Mouse (Mus musculus) stomach, embryonic 15.5 days (tissue): Measurements from ENCODE around the gene Syt14. TPM values are rescaled to one million over a fixed set of nuclear protein-coding genes. Genes with fewer than 3 reads are reported as not detected.

Source experiments
- ATAC-seq: fragments of 200-750 bp; cut with Nextera tagmentation; 2 replicates; pipeline ENCODE4 v1.8.0; 2017; ENCODE audit warnings: low read depth, moderate number of reproducible peaks, moderate TSS enrichment; ENCODE audit not compliant: insufficient read depth, low FRiP score
- H3K27ac ChIP-seq: fragments of 300-500 bp; sonication (generic); 2 replicates; pipeline ENCODE4 v1.5.1; 2015; ENCODE audit warnings: mild to moderate bottlenecking, inconsistent platforms
- H3K27me3 ChIP-seq: fragments of 300-500 bp; sonication (generic); replicated peaks from 2 replicates; pipeline ENCODE4 v1.6.1; 2015; ENCODE audit warnings: inconsistent platforms
- H3K36me3 ChIP-seq: fragments of 300-500 bp; sonication (generic); 2 replicates; pipeline ENCODE4 v1.6.1; 2015; ENCODE audit warnings: inconsistent platforms
- H3K4me1 ChIP-seq: fragments of 300-500 bp; sonication (generic); 2 replicates; pipeline ENCODE4 v1.6.1; 2015; ENCODE audit warnings: inconsistent platforms
- H3K4me2 ChIP-seq: fragments of 300-500 bp; sonication (generic); 2 replicates; pipeline ENCODE4 v1.6.1; 2015; ENCODE audit warnings: mild to moderate bottlenecking, inconsistent platforms
- H3K4me3 ChIP-seq: fragments of 300-500 bp; sonication (generic); replicated peaks from 2 replicates; pipeline ENCODE4 v1.5.1; 2015; ENCODE audit warnings: inconsistent platforms
- H3K9ac ChIP-seq: fragments of 300-500 bp; sonication (generic); 2 replicates; pipeline ENCODE4 v1.6.1; 2015; ENCODE audit warnings: inconsistent platforms
- H3K9me3 ChIP-seq: fragments of 300-500 bp; sonication (generic); 2 replicates; pipeline ENCODE4 v1.6.1; 2016; ENCODE audit warnings: inconsistent platforms
- WGBS: fragments of 180-500 bp; shearing (Covaris S2); methylation state at CpG from one replicate; pipeline ENCODE4 v1.1.7; 2015; 5-methylcytosine and 5-hydroxymethylcytosine counted together
- polyA plus RNA-seq: library from polyadenylated mRNA; unstranded; fragments of >200 nt; fragmentation: Nextera tagmentation; extraction: Ambion mirVana; gene quantifications from 2 replicates; pipeline ENCODE4 v1.2.1, GENCODE M21; 2015

Gene Syt14
- polyA plus RNA-seq, 1 experiment from 2014 or later: 1.7 TPM

- 70% methylated on average over 6 of the region's 6 CpGs for WGBS
- no peak overlapping the region for H3K9ac ChIP-seq
- H3K27me3 ChIP-seq: no peaks in the 10 kb centered on the region
- peaks cover 31% of the 10 kb centered on the region for H3K4me1 ChIP-seq
- H3K36me3 ChIP-seq: no peaks in the 10 kb centered on the region
- no peak overlapping the region for H3K4me2 ChIP-seq
- no peak overlapping the region for H3K4me3 ChIP-seq
- H3K27ac ChIP-seq: no peak overlapping the region
- ATAC-seq: no peak
- no peaks in the 10 kb centered on the region for H3K9me3 ChIP-seq
Measured at GRCm38 (mm10) chr1:192856931-192857330, 178.6 kb downstream of the Syt14 start.

- Histone ChIP-seq H3K9ac (no peak overlapping the region), H3K4me2 (peak overlapping the region; percentile 83; the same call in 1 of the 2 replicates), H3K27ac (0 out of 2 replicates have a peak overlapping the region, but pooled peaks have one; percentile 92), H3K27me3 (no peaks in the 10 kb centered on the region), H3K36me3 (no peaks in the 10 kb centered on the region), H3K4me1 (peaks cover 30% of the 10 kb centered on the region), H3K9me3 (no peaks in the 10 kb centered on the region), H3K4me3 (no peak overlapping the region)
- WGBS: 27% methylated on average over 10 of the region's 10 CpGs
- no peak for ATAC-seq
Measured at GRCm38 (mm10) chr1:192856411-192856810, 179.2 kb downstream of the Syt14 start.

- H3K36me3 ChIP-seq: no peaks in the 10 kb centered on the region
- peak within 1 kb of the TSS; percentile 92 for H3K27ac ChIP-seq
- peaks cover 37% of the 10 kb centered on the region for H3K4me1 ChIP-seq
- H3K9me3 ChIP-seq: no peaks in the 10 kb centered on the region
- ATAC-seq: peak; percentile 59; the same call in 1 of the 2 replicates
- peak within 1 kb of the TSS; percentile 81 for H3K9ac ChIP-seq
- no peaks in the 10 kb centered on the region for H3K27me3 ChIP-seq
- H3K4me2 ChIP-seq: peak within 1 kb of the TSS; percentile 83
- H3K4me3 ChIP-seq: peak within 1 kb of the TSS; percentile 87
- WGBS: under 1% methylated on average over 50 of the region's 75 CpGs
Measured at GRCm38 (mm10) chr1:192855474-192856230, 179.9 kb downstream of the Syt14 start, which contains the start of gene Sertad4. Gene Sertad4, minus strand, starts transcription at chr1:192855756.

- WGBS: under 1% methylated on average over 40 of the region's 45 CpGs
- H3K9me3 ChIP-seq: no peaks in the 10 kb centered on the region
- peak overlapping the region; percentile 92 for H3K27ac ChIP-seq
- H3K9ac ChIP-seq: peak overlapping the region; percentile 81
- peak overlapping the region; percentile 83 for H3K4me2 ChIP-seq
- peak overlapping the region; percentile 87 for H3K4me3 ChIP-seq
- peaks cover 38% of the 10 kb centered on the region for H3K4me1 ChIP-seq
- peak; percentile 44 for ATAC-seq
- H3K27me3 ChIP-seq: no peaks in the 10 kb centered on the region
- H3K36me3 ChIP-seq: no peaks in the 10 kb centered on the region
Measured at GRCm38 (mm10) chr1:192854819-192855271, 180.7 kb downstream of the Syt14 start.

GRCm38 (mm10) chr1:192853988-192854818, 181.4 kb downstream of the Syt14 start:
- peaks cover 38% of the 10 kb centered on the region for H3K4me1 ChIP-seq
- H3K27me3 ChIP-seq: no peaks in the 10 kb centered on the region
- H3K9ac ChIP-seq: peak overlapping the region; percentile 81; the same call in 1 of the 2 replicates
- H3K4me2 ChIP-seq: peak overlapping the region; percentile 83
- WGBS: 6% methylated on average over 19 of the region's 19 CpGs
- ATAC-seq: no peak
- peak overlapping the region; percentile 87 for H3K4me3 ChIP-seq
- peak overlapping the region; percentile 92 for H3K27ac ChIP-seq
- H3K36me3 ChIP-seq: peaks cover 4% of the 10 kb centered on the region; the same call in 1 of the 2 replicates
- H3K9me3 ChIP-seq: no peaks in the 10 kb centered on the region

- Histone ChIP-seq H3K36me3 (peaks cover 10% of the 10 kb centered on the region), H3K4me3 (peak overlapping the region; percentile 87; the same call in 1 of the 2 replicates), H3K4me1 (peaks cover 38% of the 10 kb centered on the region), H3K4me2 (peak overlapping the region; percentile 83), H3K27ac (no peak overlapping the region), H3K9me3 (no peaks in the 10 kb centered on the region), H3K27me3 (no peaks in the 10 kb centered on the region), H3K9ac (no peak overlapping the region)
- ATAC-seq: no peak
- WGBS: 57% methylated on average over 2 of the region's 2 CpGs
Measured at GRCm38 (mm10) chr1:192853429-192853828, 182.1 kb downstream of the Syt14 start.

GRCm38 (mm10) chr1:192852047-192852446, 183.5 kb downstream of the Syt14 start:
- H3K9ac ChIP-seq: no peak overlapping the region
- no peak for ATAC-seq
- H3K9me3 ChIP-seq: no peaks in the 10 kb centered on the region
- H3K27ac ChIP-seq: peak overlapping the region; percentile 57; the same call in 1 of the 2 replicates
- no peaks in the 10 kb centered on the region for H3K27me3 ChIP-seq
- peak overlapping the region; percentile 33 for H3K4me2 ChIP-seq
- peak overlapping the region; percentile 8; the same call in 1 of the 2 replicates for H3K4me3 ChIP-seq
- H3K4me1 ChIP-seq: peaks cover 38% of the 10 kb centered on the region
- H3K36me3 ChIP-seq: peaks cover 20% of the 10 kb centered on the region

GRCm38 (mm10) chr1:192851640-192852039, 183.9 kb downstream of the Syt14 start:
- H3K9me3 ChIP-seq: no peaks in the 10 kb centered on the region
- WGBS: 12% methylated on average over 6 of the region's 6 CpGs
- peaks cover 35% of the 10 kb centered on the region for H3K4me1 ChIP-seq
- peak overlapping the region; percentile 8; the same call in 1 of the 2 replicates for H3K4me3 ChIP-seq
- H3K27ac ChIP-seq: peak overlapping the region; percentile 57; the same call in 1 of the 2 replicates
- ATAC-seq: peak; percentile 44; the same call in 1 of the 2 replicates
- H3K4me2 ChIP-seq: peak overlapping the region; percentile 33
- H3K27me3 ChIP-seq: no peaks in the 10 kb centered on the region
- no peak overlapping the region for H3K9ac ChIP-seq
- peaks cover 23% of the 10 kb centered on the region for H3K36me3 ChIP-seq

- 13% methylated on average over 2 of the region's 2 CpGs for WGBS
- ATAC-seq: no peak
- Histone ChIP-seq H3K4me1 (peaks cover 31% of the 10 kb centered on the region), H3K36me3 (peaks cover 27% of the 10 kb centered on the region), H3K27ac (peak overlapping the region; percentile 57; the same call in 1 of the 2 replicates), H3K4me3 (peak overlapping the region; percentile 8; the same call in 1 of the 2 replicates), H3K9me3 (no peaks in the 10 kb centered on the region), H3K9ac (no peak overlapping the region), H3K4me2 (peak overlapping the region; percentile 21), H3K27me3 (no peaks in the 10 kb centered on the region)
Measured at GRCm38 (mm10) chr1:192851126-192851525, 184.4 kb downstream of the Syt14 start.

- no peak overlapping the region for H3K4me3 ChIP-seq
- 54% methylated on average over 5 of the region's 5 CpGs for WGBS
- H3K9me3 ChIP-seq: no peaks in the 10 kb centered on the region
- peaks cover 33% of the 10 kb centered on the region for H3K36me3 ChIP-seq
- H3K4me2 ChIP-seq: no peak overlapping the region
- no peak for ATAC-seq
- H3K4me1 ChIP-seq: peaks cover 31% of the 10 kb centered on the region
- H3K27me3 ChIP-seq: no peaks in the 10 kb centered on the region
- no peak overlapping the region for H3K9ac ChIP-seq
- no peak overlapping the region for H3K27ac ChIP-seq
Measured at GRCm38 (mm10) chr1:192849616-192850015, 186.0 kb downstream of the Syt14 start.

GRCm38 (mm10) chr1:192847254-192847653, 188.3 kb downstream of the Syt14 start:
- 61% methylated on average over 3 of the region's 3 CpGs for WGBS
- Histone ChIP-seq H3K4me2 (no peak overlapping the region), H3K27ac (no peak overlapping the region), H3K9ac (no peak overlapping the region), H3K27me3 (no peaks in the 10 kb centered on the region), H3K36me3 (peaks cover 33% of the 10 kb centered on the region), H3K4me3 (no peak overlapping the region), H3K9me3 (no peaks in the 10 kb centered on the region), H3K4me1 (peaks cover 20% of the 10 kb centered on the region)
- ATAC-seq: no peak
